Mouse (Mus musculus): ENCODE data around the gene Copb2.

DNA sequence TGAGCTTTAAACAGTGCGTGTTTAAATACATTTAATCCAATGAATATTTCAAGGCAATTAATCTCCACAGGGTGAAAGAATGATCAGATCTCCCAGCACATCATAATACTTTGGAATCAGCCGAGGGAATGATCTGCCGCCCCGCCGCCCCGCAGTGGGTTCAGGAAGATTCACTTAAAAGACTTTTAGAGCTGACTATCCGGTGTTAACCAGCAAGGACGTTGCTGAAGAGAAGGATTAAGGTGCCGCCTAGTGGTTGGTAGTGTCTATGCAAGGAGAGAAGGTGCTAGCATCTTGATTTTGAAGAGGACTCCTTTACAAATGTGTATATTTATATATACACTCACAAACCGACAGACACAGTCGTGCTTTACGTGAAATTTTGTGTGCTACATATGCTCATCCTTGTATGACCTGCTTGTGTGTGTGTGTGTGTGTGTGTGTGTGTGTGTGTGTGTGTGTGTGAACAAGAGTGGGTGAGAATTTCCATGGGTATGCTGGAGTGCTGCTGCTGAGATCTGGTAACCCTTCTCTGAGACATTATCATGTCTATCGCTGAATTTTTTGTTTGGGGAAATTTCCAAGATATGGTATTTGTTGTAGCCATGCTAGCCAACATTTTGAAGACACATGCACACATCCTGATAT lies 24.7 kb upstream of the Copb2 start:
- TF ChIP-seq GATA1 (IDR thresholded peaks at IDR 0.05; ENCODE audit: low read length) (no peak), TAL1 (IDR thresholded peaks at IDR 0.05; ENCODE audit: low read length) (no peak)
